Mouse (Mus musculus) erythroblast, embryonic 14.5 days (primary cell): Measurements from ENCODE around the gene Stra6.

Source experiments
- GATA1 ChIP-seq: IDR thresholded peaks from 2 replicates; pipeline ENCODE4 v1.6.1; 2012; ENCODE audit warnings: low read length, inconsistent platforms, mixed read lengths
- TAL1 ChIP-seq: IDR thresholded peaks from 3 replicates; pipeline ENCODE4 v1.6.1; 2012; ENCODE audit warnings: low read length, inconsistent platforms, mixed read lengths

GRCm38 (mm10) chr9:58128926-58129413 lies 65.4 kb downstream of the Stra6 start:
- TF ChIP-seq GATA1, result no peak
- TF ChIP-seq TAL1, result no peak
